Mouse (Mus musculus): Measurements from ENCODE around the gene Vsig10. TPM values are rescaled to one million over a fixed set of nuclear protein-coding genes. Genes with fewer than 3 reads are reported as not detected.
"Not testable (repeated sequence)": the region's sequence is repeated elsewhere in the genome, so short reads cannot be mapped to it uniquely, and the experiment has no call there.

Vsig10 gene
- total RNA-seq, 2 experiments from 2014 or later: 16.3 to 23.0 TPM

DNA sequence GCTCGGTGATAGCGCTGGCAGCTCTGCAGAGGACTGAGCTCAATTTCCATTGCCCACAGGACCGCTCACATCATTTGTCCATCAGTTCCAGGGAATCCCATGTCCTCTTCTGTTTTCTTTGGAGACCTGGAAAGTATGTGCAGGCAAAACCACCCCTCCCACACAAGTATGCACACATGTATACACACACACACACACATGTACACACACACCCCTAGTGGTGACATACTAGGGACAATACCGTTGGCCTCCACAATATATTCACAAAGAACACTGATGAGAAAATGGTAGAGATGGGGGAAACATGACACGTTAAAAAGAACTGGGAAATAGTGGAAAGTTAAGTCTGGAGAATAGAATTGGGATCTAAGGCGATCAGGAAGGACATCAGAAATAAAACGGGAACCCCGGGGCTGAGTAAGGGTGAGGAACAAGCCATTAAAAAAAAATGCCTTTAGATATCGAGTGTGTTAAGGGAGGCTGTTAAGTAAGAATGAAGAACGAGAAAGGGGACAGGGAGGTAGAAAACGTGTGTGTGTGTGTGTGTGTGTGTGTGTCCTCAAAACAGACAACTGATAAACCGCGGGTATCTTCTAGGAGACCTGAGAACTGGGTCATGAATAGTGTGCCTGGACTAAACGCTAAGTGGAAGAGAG lies 36.9 kb downstream of the Vsig10 start:
- no peak for DNase-seq

DNA sequence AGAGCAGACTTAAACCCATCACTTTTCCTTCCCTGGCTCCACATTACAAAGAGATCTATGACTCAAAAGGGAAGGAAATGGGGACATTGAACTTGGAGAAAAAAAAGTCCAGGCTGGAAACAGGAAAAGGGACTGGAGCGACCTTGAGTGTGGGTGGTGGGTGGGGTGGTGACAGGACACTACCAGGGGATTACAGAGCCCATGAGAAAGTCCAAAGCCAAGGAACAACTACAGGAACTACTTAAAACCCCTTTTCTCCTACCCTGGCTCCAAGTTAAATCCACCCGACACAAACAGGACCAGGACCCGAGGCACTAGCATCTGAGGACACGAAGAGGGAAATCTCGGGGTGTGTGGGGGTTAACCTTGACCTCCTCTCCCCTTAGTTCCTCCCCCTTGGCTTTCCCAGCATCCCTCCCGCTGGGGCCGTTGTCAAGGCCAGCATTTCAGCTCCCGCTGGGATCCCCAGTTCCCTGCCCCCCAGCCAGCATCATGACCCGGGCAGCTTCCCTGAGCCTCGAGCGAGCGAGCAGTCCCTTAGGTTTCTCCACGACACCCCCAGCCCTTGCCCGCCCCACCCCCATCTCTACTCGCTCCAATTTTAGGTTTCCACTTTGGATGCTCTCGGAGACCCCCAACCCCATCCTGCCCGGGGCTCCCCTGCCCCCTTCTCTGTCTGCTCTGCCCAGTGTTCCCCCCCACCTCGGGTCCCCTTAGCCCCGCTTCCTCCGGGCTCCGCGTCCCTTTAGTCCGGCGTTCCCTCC lies 37.7 kb downstream of the Vsig10 start:
- DNase-seq: peak; percentile 82 to 87

DNA sequence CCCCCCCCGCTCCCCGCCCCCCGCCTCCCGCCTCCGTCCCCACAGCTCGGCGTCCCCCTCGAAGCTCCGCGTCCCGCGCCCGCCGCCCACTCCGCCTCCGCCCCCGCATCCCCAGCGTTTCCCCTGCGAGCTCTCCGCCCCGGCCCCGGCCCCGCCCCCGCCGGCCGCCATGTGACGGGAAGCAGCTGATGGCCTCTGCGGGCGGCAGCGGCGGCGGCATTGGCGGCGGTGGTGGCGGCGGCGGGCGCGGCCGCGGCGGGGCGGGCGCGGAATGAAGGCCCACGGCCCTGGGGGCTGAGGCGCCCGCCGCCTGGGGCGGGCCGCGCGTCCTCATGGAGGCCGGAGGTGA lies 38.2 kb downstream of the Vsig10 start, which contains the start of gene Wsb2:
Wsb2 (plus strand) TSS at position 176 of the 349 bp plus-strand sequence.
- peak; percentile 92 to 97 for DNase-seq

DNA sequence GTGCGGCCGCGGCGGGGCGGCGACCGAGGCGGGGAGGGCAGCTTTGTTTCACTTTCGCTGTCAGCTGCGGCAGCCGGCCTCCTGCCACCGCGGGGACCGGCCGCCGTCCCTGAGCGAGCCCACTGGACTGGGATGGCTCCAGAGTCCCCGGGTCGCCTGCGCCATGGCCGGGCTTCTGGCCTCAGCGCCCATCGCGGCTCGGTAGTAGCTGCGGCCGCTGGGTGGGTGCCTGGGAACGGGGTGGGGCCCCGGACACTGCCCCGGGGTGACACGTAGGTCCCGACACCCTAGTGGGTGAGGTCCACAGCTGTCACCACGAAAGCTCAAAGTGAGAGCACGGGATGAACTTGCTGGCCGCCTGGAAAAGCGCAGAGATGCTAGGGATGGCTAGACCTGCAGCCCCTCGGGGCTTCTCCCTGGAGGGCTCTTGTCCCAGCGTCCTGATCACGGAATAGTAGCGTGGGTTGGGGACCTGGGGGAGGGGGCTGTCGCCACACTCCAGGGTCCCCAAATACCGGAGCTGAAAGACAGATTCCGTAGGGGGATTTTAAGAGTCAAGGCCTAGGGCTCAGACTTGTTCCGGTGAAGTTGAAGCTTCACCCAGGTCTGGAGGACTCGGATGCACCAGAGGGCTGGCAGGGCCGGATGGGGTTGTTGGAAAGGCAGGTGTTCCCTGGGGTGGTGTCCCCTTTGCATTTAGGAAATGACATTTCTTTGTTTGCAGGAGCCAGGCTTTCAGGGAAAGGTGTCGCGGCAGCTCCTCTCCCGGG lies 38.8 kb downstream of the Vsig10 start:
- DNase-seq: peak; percentile 26 to 42

GRCm38 (mm10) chr5:117358248-117358630 lies 39.4 kb downstream of the Vsig10 start:
- DNase-seq: no peak

- DNase-seq: peak; percentile 83 to 87
Measured at GRCm38 (mm10) chr5:117358725-117359124, 39.8 kb downstream of the Vsig10 start.

DNA sequence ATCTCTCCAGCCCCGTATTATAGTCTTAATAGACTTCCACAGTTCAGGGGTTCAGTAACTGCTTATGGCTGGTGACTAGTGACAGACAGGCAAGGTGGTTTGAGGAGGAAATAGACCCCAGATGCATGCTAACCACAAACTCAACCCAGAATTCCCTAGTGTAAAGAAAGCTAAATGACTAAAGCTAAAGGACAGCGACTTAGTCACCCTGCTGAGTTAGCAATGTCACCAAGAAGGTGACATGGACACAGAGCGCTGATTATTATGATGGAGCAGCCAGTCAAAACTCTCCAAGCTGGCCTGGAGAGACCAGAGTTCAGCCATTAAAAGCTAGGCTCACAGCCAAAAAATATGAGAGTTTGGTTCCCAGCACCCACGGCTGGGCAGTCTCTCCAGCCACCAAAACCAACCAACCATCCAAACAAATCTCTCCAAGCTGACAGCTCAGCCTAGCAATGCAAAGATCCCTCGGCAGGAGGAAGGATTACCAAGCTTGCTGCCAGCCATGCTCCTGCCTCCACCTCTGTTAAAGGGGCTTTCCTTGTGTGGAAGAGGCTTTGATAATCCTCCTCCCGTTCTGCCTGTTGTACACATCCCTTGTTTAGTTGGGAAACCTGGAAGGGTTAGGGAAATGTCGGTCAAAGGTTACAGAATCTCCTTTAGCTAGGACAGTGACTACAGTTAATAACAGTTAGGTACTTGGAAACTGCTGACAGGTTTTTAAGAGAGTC lies 40.8 kb downstream of the Vsig10 start:
- DNase-seq: peak in 1 of 2 experiments; percentile 26

DNA sequence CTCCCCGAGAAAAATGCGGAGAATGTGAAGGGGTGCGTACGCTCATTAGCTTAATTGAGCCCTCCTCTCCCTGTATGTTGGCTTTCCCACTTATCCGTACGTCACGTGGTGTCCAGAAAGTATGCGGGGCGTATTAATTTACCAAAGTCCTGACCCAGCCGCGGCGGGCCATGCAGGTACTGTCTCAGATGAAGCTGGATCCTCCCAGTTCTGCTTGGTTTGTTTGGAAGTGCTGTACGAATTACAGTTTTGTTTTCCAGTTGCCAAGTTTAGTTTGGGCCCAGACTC lies 41.3 kb downstream of the Vsig10 start:
- no peak for DNase-seq

GRCm38 (mm10) chr5:117360631-117361541 lies 42.0 kb downstream of the Vsig10 start:
- peak; percentile 43 to 50 for DNase-seq

- no peak for DNase-seq
Measured at GRCm38 (mm10) chr5:117361590-117361989, 42.7 kb downstream of the Vsig10 start.

- peak; percentile 76 to 78 for DNase-seq
Measured at GRCm38 (mm10) chr5:117363066-117363782, 44.3 kb downstream of the Vsig10 start.

DNA sequence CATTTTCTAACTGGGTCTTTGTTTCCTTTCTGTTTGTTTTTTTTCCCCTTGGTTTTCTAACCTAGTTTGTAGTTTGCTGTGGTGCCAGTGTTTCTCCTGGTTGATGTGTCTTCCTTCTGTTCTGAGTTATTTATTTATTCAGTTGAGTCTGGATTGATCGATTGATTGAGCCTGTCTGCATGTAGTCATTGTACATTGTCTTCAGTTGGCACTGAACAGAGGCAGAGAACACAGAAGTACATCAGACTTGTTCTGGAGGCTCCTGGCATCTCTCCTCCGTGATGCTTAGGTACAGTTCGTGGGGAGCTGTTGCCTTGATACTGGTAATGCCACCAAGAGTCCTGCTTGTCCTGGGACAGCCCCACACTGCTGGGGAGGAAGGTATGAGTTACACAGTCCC lies 45.9 kb downstream of the Vsig10 start:
- DNase-seq: no peak

DNA sequence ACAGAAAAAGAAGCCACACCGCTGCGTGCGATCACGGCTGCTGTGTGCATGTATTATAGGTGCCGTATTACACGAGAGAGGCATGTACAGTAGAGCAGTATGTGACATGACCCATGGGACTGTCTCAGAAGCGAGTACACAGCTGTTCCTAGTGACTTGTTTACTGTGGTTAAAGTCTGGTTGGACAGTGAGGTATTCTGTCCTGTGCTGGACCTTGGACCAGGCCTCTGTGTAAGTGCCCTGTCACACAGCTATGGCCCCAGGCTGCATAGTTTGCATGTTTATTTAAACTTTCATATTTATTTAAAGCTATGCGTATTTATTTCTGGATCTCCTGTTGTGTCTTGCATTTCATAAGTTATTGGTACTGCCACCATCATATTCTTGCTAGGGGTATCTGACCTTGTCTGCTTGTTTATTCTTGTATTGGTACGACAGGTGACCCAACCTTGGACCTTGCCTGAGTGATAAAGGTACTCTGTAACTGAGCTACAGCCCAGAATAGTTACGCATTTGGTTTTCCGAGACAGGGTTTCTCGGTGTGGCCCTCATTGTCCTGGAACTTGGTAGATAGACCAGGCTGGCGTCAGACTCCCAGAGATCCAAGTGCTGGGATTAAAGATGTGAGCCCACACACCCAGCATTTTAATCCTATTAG lies 47.1 kb downstream of the Vsig10 start:
- no peak for DNase-seq

GRCm38 (mm10) chr5:117367206-117367605 lies 48.3 kb downstream of the Vsig10 start:
- peak in 1 of 2 experiments; percentile 43 for DNase-seq

- DNase-seq: peak; percentile 41 to 56
Measured at GRCm38 (mm10) chr5:117370592-117370991, 51.7 kb downstream of the Vsig10 start.

DNA sequence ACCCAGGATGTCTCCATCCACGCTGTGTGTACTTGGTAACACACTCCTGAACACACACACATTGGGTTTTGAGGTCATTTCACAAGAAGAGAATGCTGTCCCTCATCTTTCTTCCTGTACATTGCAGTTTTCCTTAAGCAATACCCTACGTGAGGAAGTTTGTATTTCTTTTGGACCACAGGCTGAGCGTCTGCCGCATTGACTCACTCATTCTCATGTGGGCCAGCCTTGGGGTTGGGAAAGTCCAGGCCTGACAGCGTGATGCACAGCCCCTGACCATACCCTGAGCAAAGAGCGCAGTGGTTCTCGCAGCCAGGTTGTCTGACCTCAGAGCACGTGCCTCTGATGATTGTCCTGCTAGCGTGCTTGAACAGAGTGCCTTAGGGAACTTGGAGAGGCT lies 54.5 kb downstream of the Vsig10 start:
- DNase-seq: no peak

- no peak for DNase-seq
Measured at GRCm38 (mm10) chr5:117374372-117375049, 55.6 kb downstream of the Vsig10 start.

GRCm38 (mm10) chr5:117376331-117376761 lies 57.5 kb downstream of the Vsig10 start:
- no peak for DNase-seq

GRCm38 (mm10) chr5:117377731-117378130 lies 58.8 kb downstream of the Vsig10 start:
- DNase-seq: not testable (repeated sequence)

Data from adrenal gland, postnatal 36 days (tissue).